Mouse (Mus musculus) forebrain, embryonic 14.5 days (tissue): ENCODE results near the gene Rag2. TPM values are rescaled to one million over a fixed set of nuclear protein-coding genes. Genes with fewer than 3 reads are reported as not detected.

ENCODE experiments used
- ATAC-seq: fragments of 200-750 bp; cut with Nextera tagmentation; 2 replicates; pipeline ENCODE4 v1.8.0; 2017; ENCODE audit warnings: mild to moderate bottlenecking, moderate library complexity
- DNase-seq: peaks from one replicate; pipeline ENCODE4 v3.0.0-alpha.2; 2015; ENCODE audit warnings: low spot score
- H3K27ac ChIP-seq: fragments of 300-500 bp; sonication (generic); 2 replicates; pipeline ENCODE4 v1.5.1; 2014; ENCODE audit warnings: low read depth, mild to moderate bottlenecking, control low read depth, low read length, moderate library complexity
- H3K27me3 ChIP-seq: fragments of 300-500 bp; sonication (generic); replicated peaks from 2 replicates; pipeline ENCODE4 v1.6.1; 2014; ENCODE audit warnings: low read length, control low read depth, mixed read lengths; ENCODE audit not compliant: control insufficient read depth, insufficient read depth
- H3K36me3 ChIP-seq: fragments of 300-500 bp; sonication (generic); 2 replicates; pipeline ENCODE4 v1.6.1; 2014; ENCODE audit warnings: low read length, control low read depth; ENCODE audit not compliant: control insufficient read depth, insufficient read depth
- H3K4me1 ChIP-seq: fragments of 300-500 bp; sonication (generic); 2 replicates; pipeline ENCODE4 v1.6.1; 2014; ENCODE audit warnings: antibody characterized with exemption, low read length, control low read depth; ENCODE audit not compliant: control insufficient read depth, insufficient read depth
- H3K4me2 ChIP-seq: fragments of 300-500 bp; sonication (generic); 2 replicates; pipeline ENCODE4 v1.6.1; 2014; ENCODE audit warnings: mild to moderate bottlenecking, control low read depth, low read length
- H3K4me3 ChIP-seq: fragments of 300-500 bp; sonication (generic); 2 replicates; pipeline ENCODE4 v1.5.1; 2014; ENCODE audit warnings: low read depth, low read length, control low read depth
- H3K9ac ChIP-seq: fragments of 300-500 bp; sonication (generic); 2 replicates; pipeline ENCODE4 v1.6.1; 2014; ENCODE audit warnings: mild to moderate bottlenecking, low read length, control low read depth, moderate library complexity
- H3K9me3 ChIP-seq: fragments of 300-500 bp; sonication (generic); replicated peaks from 2 replicates; pipeline ENCODE4 v1.6.1; 2016; ENCODE audit warnings: low read length, control low read depth, mixed read lengths; ENCODE audit not compliant: control insufficient read depth
- WGBS: fragments of 180-500 bp; shearing (Covaris S2); extraction: QIAGEN DNeasy Blood & Tissue Kit; methylation state at CpG from one replicate; pipeline ENCODE4 v1.1.7; 2014; 5-methylcytosine and 5-hydroxymethylcytosine counted together
- polyA plus RNA-seq: library from polyadenylated mRNA; unstranded; fragments of >200 nt; fragmentation: Nextera tagmentation; extraction: Ambion mirVana; gene quantifications from 2 replicates; pipeline ENCODE4 v1.2.1, GENCODE M21; 2014

The Rag2 gene
- polyA plus RNA-seq = 0.14 TPM in 1 of 2 replicates, not detected in the other

DNA sequence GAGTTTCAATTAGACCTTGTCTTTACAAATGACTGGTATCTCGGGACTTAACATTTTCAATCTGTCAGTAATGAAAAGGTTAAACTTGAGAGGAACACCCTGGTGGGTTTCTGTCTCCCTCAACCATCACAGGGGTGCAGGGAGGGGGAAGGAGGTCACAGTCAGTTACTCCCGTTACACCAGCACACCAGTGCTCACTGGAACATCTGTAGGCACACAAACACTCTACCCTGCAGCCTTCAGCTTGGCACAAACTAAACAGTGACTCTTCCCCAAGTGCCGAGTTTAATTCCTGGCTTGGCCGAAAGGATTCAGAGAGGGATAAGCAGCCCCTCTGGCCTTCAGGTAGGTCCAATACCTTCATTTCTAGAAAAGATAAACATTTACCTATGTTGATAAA is at the start of gene Rag2:
TSS of gene Rag2 (plus strand) at position 193 of the 400 bp plus-strand sequence.
- no peaks in the 10 kb centered on the region for H3K9me3 ChIP-seq
- no peak within 1 kb of the TSS for H3K4me2 ChIP-seq
- H3K27me3 ChIP-seq = no peaks in the 10 kb centered on the region
- H3K27ac ChIP-seq = no peak within 1 kb of the TSS
- DNase-seq (no peak), ATAC-seq (no peak)
- no peaks in the 10 kb centered on the region for H3K36me3 ChIP-seq
- H3K4me3 ChIP-seq = no peak within 1 kb of the TSS
- no peak within 1 kb of the TSS for H3K9ac ChIP-seq
- H3K4me1 ChIP-seq = peaks cover 6% of the 10 kb centered on the region; the same call in 1 of the 2 replicates
- 69% methylated on average over 4 of the region's 4 CpGs for WGBS

GRCm38 (mm10) chr2:101577243-101577642 is 47.3 kb upstream of the Rag2 start:
- H3K27me3 ChIP-seq = no peaks in the 10 kb centered on the region
- H3K4me1 ChIP-seq = no peaks in the 10 kb centered on the region
- H3K9me3 ChIP-seq = no peaks in the 10 kb centered on the region
- no peaks in the 10 kb centered on the region for H3K36me3 ChIP-seq
- H3K27ac ChIP-seq = no peak overlapping the region
- 90% methylated on average over 4 of the region's 4 CpGs for WGBS
- no peak overlapping the region for H3K4me3 ChIP-seq
- no peak overlapping the region for H3K9ac ChIP-seq
- DNase-seq = no peak
- no peak overlapping the region for H3K4me2 ChIP-seq
- no peak for ATAC-seq

DNA sequence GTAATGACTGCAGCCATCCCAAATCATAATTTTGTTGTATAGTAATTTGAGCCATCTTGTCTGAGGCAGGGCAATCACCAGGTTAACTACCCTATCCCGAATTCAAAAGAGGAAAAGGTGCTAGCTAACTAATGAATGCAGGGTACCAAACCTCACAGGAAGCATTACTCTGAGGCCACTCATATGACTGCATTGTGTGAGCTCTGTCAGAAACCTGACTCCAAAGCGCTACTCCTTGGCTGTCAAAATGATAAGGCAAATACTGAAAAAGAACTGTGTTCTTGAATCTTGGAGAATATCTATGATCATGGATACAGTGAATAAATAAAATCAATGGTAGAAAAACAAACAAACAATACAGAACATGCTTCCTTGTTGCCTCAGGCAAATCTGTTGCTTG is 44.5 kb upstream of the Rag2 start:
- Histone ChIP-seq H3K9ac (no peak overlapping the region), H3K27ac (no peak overlapping the region), H3K4me1 (no peaks in the 10 kb centered on the region), H3K4me2 (no peak overlapping the region), H3K27me3 (no peaks in the 10 kb centered on the region), H3K9me3 (no peaks in the 10 kb centered on the region), H3K36me3 (no peaks in the 10 kb centered on the region), H3K4me3 (no peak overlapping the region)
- DNase-seq (no peak), ATAC-seq (peak; percentile 52; the same call in 1 of the 2 replicates)
- 73% methylated on average over 2 of the region's 2 CpGs for WGBS

- no peak overlapping the region for H3K4me2 ChIP-seq
- H3K27ac ChIP-seq = no peak overlapping the region
- 13% methylated on average over 1 of the region's 1 CpGs for WGBS
- no peaks in the 10 kb centered on the region for H3K4me1 ChIP-seq
- H3K36me3 ChIP-seq = no peaks in the 10 kb centered on the region
- peak; percentile 59 for DNase-seq
- ATAC-seq = peak; percentile 72
- no peak overlapping the region for H3K9ac ChIP-seq
- no peaks in the 10 kb centered on the region for H3K9me3 ChIP-seq
- H3K27me3 ChIP-seq = no peaks in the 10 kb centered on the region
- H3K4me3 ChIP-seq = no peak overlapping the region
These were observed 44.1 kb upstream of the Rag2 start for GRCm38 (mm10) chr2:101580428-101580827.

DNA sequence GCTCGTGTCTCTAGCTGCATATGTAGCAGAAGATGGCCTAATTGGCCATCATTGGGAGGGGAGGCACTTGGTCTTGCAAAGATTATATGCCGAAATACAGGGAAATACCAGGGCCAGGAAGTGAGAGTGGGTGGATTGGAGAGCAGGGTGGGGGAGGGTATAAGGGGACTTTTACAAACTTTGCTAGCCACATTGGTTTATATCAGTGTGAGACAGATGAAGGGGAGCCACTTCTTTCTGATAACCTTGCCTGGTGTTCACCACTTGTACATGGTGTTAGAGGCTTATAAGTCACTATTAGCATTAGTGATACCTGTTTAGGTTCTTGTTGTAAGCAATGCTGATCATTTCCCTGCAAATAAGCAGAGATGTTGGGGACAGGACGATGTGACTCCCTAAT is 43.5 kb upstream of the Rag2 start:
- H3K4me3 ChIP-seq = no peak overlapping the region
- DNase-seq (no peak), ATAC-seq (no peak)
- H3K4me1 ChIP-seq = no peaks in the 10 kb centered on the region
- no peaks in the 10 kb centered on the region for H3K27me3 ChIP-seq
- H3K9ac ChIP-seq = no peak overlapping the region
- H3K9me3 ChIP-seq = no peaks in the 10 kb centered on the region
- no peak overlapping the region for H3K27ac ChIP-seq
- 60% methylated on average over 3 of the region's 3 CpGs for WGBS
- no peaks in the 10 kb centered on the region for H3K36me3 ChIP-seq
- H3K4me2 ChIP-seq = no peak overlapping the region

DNA sequence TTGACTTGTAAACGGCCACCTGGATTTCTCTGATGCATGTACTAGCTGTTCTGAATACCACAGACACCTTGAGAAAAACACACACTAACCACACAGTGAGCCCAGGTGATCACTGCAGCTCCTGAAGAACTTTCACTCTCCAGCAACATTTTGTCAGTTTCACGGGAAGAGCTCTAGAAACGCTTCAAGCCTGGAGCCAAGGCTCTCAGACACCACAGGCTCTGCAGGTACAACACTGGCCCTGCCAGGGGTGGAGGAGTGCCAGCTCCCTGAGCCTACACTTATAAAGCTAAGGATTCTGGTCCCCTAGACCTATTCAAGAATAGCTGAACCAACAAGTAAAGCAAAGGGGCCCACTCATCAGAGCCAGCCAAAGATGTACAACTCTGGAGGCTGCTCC is 43.1 kb upstream of the Rag2 start:
- no peaks in the 10 kb centered on the region for H3K9me3 ChIP-seq
- 81% methylated on average over 3 of the region's 3 CpGs for WGBS

GRCm38 (mm10) chr2:101591356-101591755 is 33.2 kb upstream of the Rag2 start:
- Histone ChIP-seq H3K4me2 (no peak overlapping the region), H3K9me3 (no peaks in the 10 kb centered on the region), H3K4me1 (peaks cover 21% of the 10 kb centered on the region), H3K9ac (no peak overlapping the region), H3K27ac (peak overlapping the region; percentile 27; the same call in 1 of the 2 replicates), H3K4me3 (no peak overlapping the region), H3K27me3 (no peaks in the 10 kb centered on the region), H3K36me3 (no peaks in the 10 kb centered on the region)
- 24% methylated on average over 8 of the region's 8 CpGs for WGBS
- ATAC-seq (peak; percentile 52), DNase-seq (peak; percentile 72)

More for the DNA sequence above, 43.1 kb upstream of the Rag2 start:
- no peak overlapping the region for H3K9ac ChIP-seq
- H3K36me3 ChIP-seq = no peaks in the 10 kb centered on the region
- no peak for DNase-seq
- no peaks in the 10 kb centered on the region for H3K4me1 ChIP-seq
- ATAC-seq = no peak
- no peak overlapping the region for H3K27ac ChIP-seq
- H3K27me3 ChIP-seq = no peaks in the 10 kb centered on the region
- H3K4me2 ChIP-seq = no peak overlapping the region
- H3K4me3 ChIP-seq = no peak overlapping the region

GRCm38 (mm10) chr2:101592023-101592841 is 32.3 kb upstream of the Rag2 start:
- Histone ChIP-seq H3K4me1 (peaks cover 21% of the 10 kb centered on the region), H3K27me3 (no peaks in the 10 kb centered on the region), H3K9ac (no peak overlapping the region), H3K4me2 (0 out of 2 replicates have a peak overlapping the region, but pooled peaks have one; percentile 15), H3K36me3 (no peaks in the 10 kb centered on the region), H3K27ac (peak overlapping the region; percentile 78), H3K9me3 (no peaks in the 10 kb centered on the region), H3K4me3 (no peak overlapping the region)
- ATAC-seq (peak; percentile 90), DNase-seq (peak; percentile 88)
- WGBS = 6% methylated on average over 10 of the region's 10 CpGs

DNA sequence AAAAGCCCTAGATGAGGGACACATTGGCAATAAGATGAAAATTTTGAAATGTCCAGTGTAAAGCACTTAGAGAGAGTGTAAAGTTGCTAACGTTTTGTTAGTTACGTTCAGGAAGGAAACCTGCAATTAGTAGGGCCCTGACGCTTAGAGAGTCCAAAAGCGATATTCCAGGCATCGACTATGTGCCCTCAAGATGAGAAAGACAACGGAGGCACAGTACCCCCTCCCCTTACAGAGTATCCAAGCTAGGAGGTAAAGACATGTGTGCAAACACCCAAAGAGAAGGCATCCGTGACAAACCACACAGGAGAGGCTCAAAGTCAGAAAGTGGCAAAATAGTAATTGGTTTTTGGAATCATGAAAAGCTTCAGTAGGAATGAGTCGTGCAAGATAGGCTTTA is 31.6 kb upstream of the Rag2 start:
- H3K9me3 ChIP-seq = no peaks in the 10 kb centered on the region
- H3K4me1 ChIP-seq = peaks cover 21% of the 10 kb centered on the region
- no peaks in the 10 kb centered on the region for H3K36me3 ChIP-seq
- H3K4me2 ChIP-seq = no peak overlapping the region
- DNase-seq (no peak), ATAC-seq (peak; percentile 60)
- 5% methylated on average over 8 of the region's 8 CpGs for WGBS
- H3K27me3 ChIP-seq = no peaks in the 10 kb centered on the region
- peak overlapping the region; percentile 78 for H3K27ac ChIP-seq
- no peak overlapping the region for H3K4me3 ChIP-seq
- no peak overlapping the region for H3K9ac ChIP-seq
